Mouse (Mus musculus) forebrain, embryonic 13.5 days (tissue): ENCODE measurements around the gene 4931422A03Rik. TPM values are rescaled to one million over a fixed set of nuclear protein-coding genes. Genes with fewer than 3 reads are reported as not detected.

Experiments
- ATAC-seq: fragments of 200-750 bp; cut with Nextera tagmentation; 2 replicates; pipeline ENCODE4 v1.8.0; 2017
- H3K27ac ChIP-seq: fragments of 300-500 bp; sonication (generic); 2 replicates; pipeline ENCODE4 v1.5.1; 2015; ENCODE audit warnings: inconsistent platforms, mild to moderate bottlenecking, moderate library complexity
- H3K27me3 ChIP-seq: fragments of 300-500 bp; sonication (generic); 2 replicates; pipeline ENCODE4 v1.6.1; 2015; ENCODE audit warnings: mild to moderate bottlenecking, inconsistent platforms
- H3K36me3 ChIP-seq: fragments of 300-500 bp; sonication (generic); 2 replicates; pipeline ENCODE4 v1.6.1; 2015; ENCODE audit warnings: mild to moderate bottlenecking, inconsistent platforms; ENCODE audit not compliant: poor library complexity, severe bottlenecking
- H3K4me1 ChIP-seq: fragments of 300-500 bp; sonication (generic); 2 replicates; pipeline ENCODE4 v1.6.1; 2015; ENCODE audit warnings: inconsistent platforms
- H3K4me2 ChIP-seq: fragments of 300-500 bp; sonication (generic); 2 replicates; pipeline ENCODE4 v1.6.1; 2015; ENCODE audit warnings: inconsistent platforms, mild to moderate bottlenecking, moderate library complexity
- H3K4me3 ChIP-seq: fragments of 300-500 bp; sonication (generic); 2 replicates; pipeline ENCODE4 v1.5.1; 2015; ENCODE audit warnings: mild to moderate bottlenecking, inconsistent platforms
- H3K9ac ChIP-seq: fragments of 300-500 bp; sonication (generic); 2 replicates; pipeline ENCODE4 v1.6.1; 2015; ENCODE audit warnings: mild to moderate bottlenecking, inconsistent platforms
- H3K9me3 ChIP-seq: fragments of 300-500 bp; sonication (generic); replicated peaks from 2 replicates; pipeline ENCODE4 v1.6.1; 2016; ENCODE audit warnings: inconsistent platforms
- WGBS: fragments of 180-500 bp; shearing (Covaris S2); methylation state at CpG from one replicate; pipeline ENCODE4 v1.1.7; 2015; 5-methylcytosine and 5-hydroxymethylcytosine counted together
- polyA plus RNA-seq: library from polyadenylated mRNA; unstranded; fragments of >200 nt; fragmentation: Nextera tagmentation; extraction: Ambion mirVana; gene quantifications from 2 replicates; pipeline ENCODE4 v1.2.1, GENCODE M21; 2015

The 4931422A03Rik gene
- polyA plus RNA-seq, 1 experiment from 2014 or later = 1.7 TPM

GRCm38 (mm10) chr2:103977716-103978115 is 50.4 kb downstream of the 4931422A03Rik start:
- H3K4me2 ChIP-seq = no peak overlapping the region
- no peaks in the 10 kb centered on the region for H3K9me3 ChIP-seq
- 11% methylated on average over 9 of the region's 9 CpGs for WGBS

GRCm38 (mm10) chr2:103977216-103977615 is 50.9 kb downstream of the 4931422A03Rik start:
- Histone ChIP-seq H3K9ac (no peak overlapping the region), H3K36me3 (no peaks in the 10 kb centered on the region), H3K4me1 (peaks cover 17% of the 10 kb centered on the region), H3K4me3 (no peak overlapping the region), H3K27me3 (peaks cover 3% of the 10 kb centered on the region), H3K4me2 (no peak overlapping the region), H3K27ac (no peak overlapping the region), H3K9me3 (no peaks in the 10 kb centered on the region)
- 42% methylated on average over 8 of the region's 8 CpGs for WGBS
- ATAC-seq = no peak; the same call in 1 of the 2 replicates

More at GRCm38 (mm10) chr2:103977716-103978115, 50.4 kb downstream of the 4931422A03Rik start:
- H3K9ac ChIP-seq = no peak overlapping the region
- no peak overlapping the region for H3K4me3 ChIP-seq
- no peaks in the 10 kb centered on the region for H3K36me3 ChIP-seq
- H3K27me3 ChIP-seq = no peaks in the 10 kb centered on the region
- H3K4me1 ChIP-seq = peaks cover 17% of the 10 kb centered on the region
- H3K27ac ChIP-seq = no peak overlapping the region
- ATAC-seq = no peak

GRCm38 (mm10) chr2:103975904-103976303 is 52.3 kb downstream of the 4931422A03Rik start:
- H3K27me3 ChIP-seq = peaks cover 16% of the 10 kb centered on the region
- 88% methylated on average over 7 of the region's 7 CpGs for WGBS
- H3K27ac ChIP-seq = no peak overlapping the region
- H3K36me3 ChIP-seq = no peaks in the 10 kb centered on the region
- no peaks in the 10 kb centered on the region for H3K9me3 ChIP-seq
- no peak overlapping the region for H3K4me2 ChIP-seq
- no peak overlapping the region for H3K9ac ChIP-seq
- no peak for ATAC-seq
- H3K4me1 ChIP-seq = peaks cover 25% of the 10 kb centered on the region
- no peak overlapping the region for H3K4me3 ChIP-seq

GRCm38 (mm10) chr2:103971838-103972237 is 56.3 kb downstream of the 4931422A03Rik start:
- 11% methylated on average over 3 of the region's 3 CpGs for WGBS
- peak overlapping the region; percentile 95 for H3K4me2 ChIP-seq
- H3K36me3 ChIP-seq = no peaks in the 10 kb centered on the region

GRCm38 (mm10) chr2:103970791-103971649 is 57.1 kb downstream of the 4931422A03Rik start:
- peak; percentile 22; the same call in 1 of the 2 replicates for ATAC-seq
- peak overlapping the region; percentile 95 for H3K4me2 ChIP-seq
- peak overlapping the region; percentile 76 for H3K4me3 ChIP-seq
- 0 out of 2 replicates have a peak overlapping the region, but pooled peaks have one; percentile 70 for H3K27ac ChIP-seq
- peaks cover 22% of the 10 kb centered on the region for H3K4me1 ChIP-seq
- under 1% methylated on average over 31 of the region's 32 CpGs for WGBS
- H3K9ac ChIP-seq = peak overlapping the region; percentile 84
- H3K9me3 ChIP-seq = no peaks in the 10 kb centered on the region
- peaks cover 20% of the 10 kb centered on the region for H3K27me3 ChIP-seq
- no peaks in the 10 kb centered on the region for H3K36me3 ChIP-seq

More at GRCm38 (mm10) chr2:103971838-103972237, 56.3 kb downstream of the 4931422A03Rik start:
- Histone ChIP-seq H3K27me3 (peaks cover 20% of the 10 kb centered on the region), H3K27ac (no peak overlapping the region), H3K4me3 (peak overlapping the region; percentile 76; the same call in 1 of the 2 replicates), H3K9ac (no peak overlapping the region), H3K9me3 (no peaks in the 10 kb centered on the region), H3K4me1 (peaks cover 22% of the 10 kb centered on the region)
- ATAC-seq = no peak

- peak overlapping the region; percentile 70 for H3K27ac ChIP-seq
- H3K4me3 ChIP-seq = peak overlapping the region; percentile 76
- H3K4me2 ChIP-seq = peak overlapping the region; percentile 95
- no peaks in the 10 kb centered on the region for H3K9me3 ChIP-seq
- under 1% methylated on average over 78 of the region's 79 CpGs for WGBS
- peak; percentile 73 for ATAC-seq
- H3K36me3 ChIP-seq = no peaks in the 10 kb centered on the region
- H3K27me3 ChIP-seq = peaks cover 20% of the 10 kb centered on the region
- H3K4me1 ChIP-seq = peaks cover 22% of the 10 kb centered on the region
- H3K9ac ChIP-seq = peak overlapping the region; percentile 84
Observed at GRCm38 (mm10) chr2:103970041-103970790, 57.9 kb downstream of the 4931422A03Rik start.

- WGBS = under 1% methylated on average over 40 of the region's 40 CpGs
- Histone ChIP-seq H3K36me3 (no peaks in the 10 kb centered on the region), H3K4me1 (peaks cover 22% of the 10 kb centered on the region), H3K9ac (peak overlapping the region; percentile 84), H3K4me2 (peak overlapping the region; percentile 95), H3K9me3 (no peaks in the 10 kb centered on the region), H3K27me3 (peaks cover 20% of the 10 kb centered on the region), H3K4me3 (peak overlapping the region; percentile 76), H3K27ac (peak overlapping the region; percentile 59; the same call in 1 of the 2 replicates)
- peak; percentile 82 for ATAC-seq
Observed at GRCm38 (mm10) chr2:103969437-103970040, 58.6 kb downstream of the 4931422A03Rik start.

- Histone ChIP-seq H3K4me3 (peak overlapping the region; percentile 76), H3K4me2 (peak overlapping the region; percentile 95), H3K9me3 (no peaks in the 10 kb centered on the region), H3K27me3 (peaks cover 20% of the 10 kb centered on the region), H3K9ac (peak overlapping the region; percentile 84), H3K36me3 (no peaks in the 10 kb centered on the region), H3K27ac (peak overlapping the region; percentile 59; the same call in 1 of the 2 replicates), H3K4me1 (peaks cover 22% of the 10 kb centered on the region)
- no peak for ATAC-seq
- 14% methylated on average over 10 of the region's 10 CpGs for WGBS
Observed at GRCm38 (mm10) chr2:103968919-103969436, 59.2 kb downstream of the 4931422A03Rik start.

- Histone ChIP-seq H3K36me3 (no peaks in the 10 kb centered on the region), H3K4me2 (no peak overlapping the region), H3K27ac (no peak overlapping the region), H3K9me3 (no peaks in the 10 kb centered on the region), H3K4me3 (no peak overlapping the region), H3K9ac (no peak overlapping the region), H3K4me1 (peaks cover 22% of the 10 kb centered on the region), H3K27me3 (peaks cover 20% of the 10 kb centered on the region)
- no peak for ATAC-seq
- WGBS = 77% methylated on average over 4 of the region's 4 CpGs
Observed at GRCm38 (mm10) chr2:103968186-103968585, 60.0 kb downstream of the 4931422A03Rik start.

- 94% methylated on average over 3 of the region's 3 CpGs for WGBS
- no peak overlapping the region for H3K9ac ChIP-seq
- H3K4me1 ChIP-seq = peaks cover 9% of the 10 kb centered on the region
- H3K27ac ChIP-seq = no peak overlapping the region
- no peaks in the 10 kb centered on the region for H3K36me3 ChIP-seq
- H3K4me3 ChIP-seq = no peak overlapping the region
- ATAC-seq = no peak
- no peak overlapping the region for H3K4me2 ChIP-seq
- no peaks in the 10 kb centered on the region; the same call in 1 of the 2 replicates for H3K27me3 ChIP-seq
- no peaks in the 10 kb centered on the region for H3K9me3 ChIP-seq
Observed at GRCm38 (mm10) chr2:103965391-103965790, 62.8 kb downstream of the 4931422A03Rik start.

- Histone ChIP-seq H3K9ac (no peak overlapping the region), H3K4me3 (no peak overlapping the region), H3K27me3 (no peaks in the 10 kb centered on the region; the same call in 1 of the 2 replicates), H3K27ac (no peak overlapping the region), H3K36me3 (no peaks in the 10 kb centered on the region), H3K9me3 (no peaks in the 10 kb centered on the region), H3K4me2 (no peak overlapping the region), H3K4me1 (no peaks in the 10 kb centered on the region)
- WGBS = 70% methylated on average over 4 of the region's 4 CpGs
- ATAC-seq = no peak
Observed at GRCm38 (mm10) chr2:103962349-103962748, 65.8 kb downstream of the 4931422A03Rik start.
